Mouse (Mus musculus) left cerebral cortex, postnatal 36 days (tissue): Measurements from ENCODE around the gene Iars2. TPM values are rescaled to one million over a fixed set of nuclear protein-coding genes. Genes with fewer than 3 reads are reported as not detected.

Source experiments
- DNase-seq, 2 experiments: peaks; one replicate each; pipeline ENCODE4 v3.0.0; 2021 to 2022; ENCODE audit warnings: low spot score in 2 of 2, mixed read lengths in 1 of 2
- intact Hi-C: fragments of 180-260 bp; cut with DNase I; formaldehyde crosslinking; loops from one replicate; pipeline ENCODE4 v1.15.1; 2025
- microRNA-seq: library from miRNA; unstranded; fragments of <30 nt; microRNA quantifications from one replicate; pipeline ENCODE4 v1.2.0, GENCODE M21; 2022
- total RNA-seq, 2 experiments: library from RNA; stranded (reverse); gene quantifications; 2 replicates each; pipeline ENCODE4 v1.2.3; 2021

Gene Iars2
- total RNA-seq, 2 experiments from 2014 or later, result 31.4 to 33.4 TPM

- intact Hi-C loops, result no loop called here
These were observed 92.7 kb downstream of the Iars2 start for GRCm38 (mm10) chr1:185236530-185236929.

DNA sequence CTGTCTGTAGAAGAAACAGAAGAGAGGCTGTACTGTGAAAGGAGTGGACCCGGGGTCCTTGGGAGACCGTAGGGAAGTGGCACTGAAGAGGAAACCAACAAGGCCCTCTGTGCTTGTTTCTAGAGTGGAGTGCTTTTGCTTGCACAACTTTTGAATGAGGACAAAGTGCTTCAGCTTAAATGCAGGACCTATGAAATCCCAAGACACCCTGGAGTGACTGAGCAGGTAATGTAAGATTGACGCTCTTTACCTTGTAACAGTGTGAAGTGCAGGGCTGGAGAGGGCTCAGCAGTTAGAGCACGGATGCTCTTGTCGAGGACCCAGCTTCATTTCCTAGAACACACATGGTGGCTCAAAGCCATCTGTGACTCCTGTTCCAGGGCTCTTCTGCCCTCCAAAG is 93.4 kb downstream of the Iars2 start:
- intact Hi-C loops, result no loop called here
- DNase-seq, result no peak

More at GRCm38 (mm10) chr1:185236530-185236929, 92.7 kb downstream of the Iars2 start:
- DNase-seq, result no peak

Small RNA genes lying within 50 kb of the gene (microRNA-seq; reads per million reads assigned to microRNA genes)
- gene Mir194-1, result not detected
- 1.3 reads per million for gene Mir215
- gene Mir664, result 216 reads per million, percentile 64 among the genes with 10 or more reads in this experiment

Other genes with a start within 250 kb of the Iars2 start
- gene Rab3gap2, start 125.3 kb downstream of the Iars2 start, total RNA-seq, result 10 to 100 TPM; 67.6 to 79.7 TPM
- gene Bpnt1, start 2.8 kb upstream of the Iars2 start, total RNA-seq, result 10 to 100 TPM; 65.7 to 72.8 TPM
- 10 to 100 TPM; 64.0 to 74.4 TPM for gene Eprs, start 33.6 kb upstream of the Iars2 start, total RNA-seq
- gene Slc30a10, start 125.5 kb upstream of the Iars2 start, total RNA-seq, result 1 to 10 TPM; 7.9 to 9.4 TPM